Mouse (Mus musculus): ENCODE results near the gene Gm8362. TPM values are rescaled to one million over a fixed set of nuclear protein-coding genes. Genes with fewer than 3 reads are reported as not detected.
"Not testable (repeated sequence)": the region's sequence is repeated elsewhere in the genome, so short reads cannot be mapped to it uniquely, and the experiment has no call there.

The Gm8362 gene
- total RNA-seq (2021), result under 1 TPM; 0.17 to 0.34 TPM

DNA sequence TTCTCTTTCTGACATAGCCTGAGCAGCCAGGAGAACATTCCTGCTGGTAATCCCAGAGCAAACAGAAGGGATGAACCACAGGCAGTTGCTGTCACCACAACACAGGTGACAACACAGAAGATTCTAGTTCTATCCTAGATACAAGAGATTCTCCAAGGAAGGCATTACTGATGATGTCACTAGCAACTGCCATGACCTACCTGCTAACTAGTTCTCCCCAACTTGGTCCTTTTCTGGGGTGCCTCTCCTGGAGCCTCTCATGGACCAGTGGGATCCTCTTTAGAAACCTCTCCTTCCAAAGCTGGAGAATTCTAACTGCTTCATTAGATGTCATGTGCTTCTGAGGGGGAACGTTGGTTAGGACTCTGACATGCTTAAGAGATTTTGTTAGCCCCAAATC, at the start of gene Gm8362:
TSS of gene Gm8362 (minus strand) at position 101 of the 400 bp plus-strand sequence.
- DNase-seq; intact Hi-C loops (cut with DNase I): not testable (repeated sequence)

- intact Hi-C loops (cut with DNase I), result not testable (repeated sequence)
These were observed 49.1 kb upstream of the Gm8362 start for GRCm38 (mm10) chr14:6823297-6823696.

GRCm38 (mm10) chr14:6757231-6757536, 17.0 kb downstream of the Gm8362 start:
- intact Hi-C loops (cut with DNase I), result not testable (repeated sequence)
- peak in 1 of 2 experiments; percentile 3 for DNase-seq

More at GRCm38 (mm10) chr14:6823297-6823696, 49.1 kb upstream of the Gm8362 start:
- not testable (repeated sequence) for DNase-seq

- intact Hi-C loops (cut with DNase I), result not testable (repeated sequence)
- peak; percentile 18 to 20 for DNase-seq
These were observed 17.6 kb downstream of the Gm8362 start for GRCm38 (mm10) chr14:6756384-6757230.

GRCm38 (mm10) chr14:6742232-6742631, 32.0 kb downstream of the Gm8362 start, which contains the start of gene Gm3636:
Gm3636 (minus strand) TSS chr14:6742332.
- intact Hi-C loops (cut with DNase I); DNase-seq: not testable (repeated sequence)

GRCm38 (mm10) chr14:6720151-6720550, 54.1 kb downstream of the Gm8362 start, which contains the start of gene Gm8050:
Gm8050 (minus strand) TSS chr14:6720251.
- DNase-seq; intact Hi-C loops (cut with DNase I): not testable (repeated sequence)

Other genes with a start within 250 kb of the Gm8362 start
- gene Gm8356, start 237.1 kb downstream of the Gm8362 start, total RNA-seq (2021), result not detected
- gene Gm3629, start 183.8 kb downstream of the Gm8362 start, total RNA-seq (2021), result 1 to 10 TPM; 1.2 to 1.4 TPM
- not detected for gene Gm3460, start 152.0 kb downstream of the Gm8362 start, total RNA-seq (2021)
- gene Gm10251, start 90.2 kb downstream of the Gm8362 start, total RNA-seq (2021), result not detected
- gene Gm8050, start 54.2 kb downstream of the Gm8362 start, total RNA-seq (2021), result not detected
- 1 to 10 TPM; 1.0 to 1.9 TPM for gene Gm3636, start 32.1 kb downstream of the Gm8362 start, total RNA-seq (2021)
- not detected for gene Gm3642, start 65.9 kb upstream of the Gm8362 start, total RNA-seq (2021)
- gene Gm3667, start 115.6 kb upstream of the Gm8362 start, total RNA-seq (2021), result 1 to 10 TPM in 1 of 2 experiments, under 1 TPM in 1; 0.74 to 1.1 TPM
- gene Gm6356, start 199.4 kb upstream of the Gm8362 start, total RNA-seq (2021), result not detected

Measured in heart, postnatal 10 days (tissue).